Mouse (Mus musculus) macrophage (primary cell): ENCODE measurements around the gene Apool. TPM values are rescaled to one million over a fixed set of nuclear protein-coding genes. Genes with fewer than 3 reads are reported as not detected.

ENCODE experiments used
- polyA plus RNA-seq: library from polyadenylated mRNA; stranded (reverse); fragments of 250-400 nt; gene quantifications from 3 replicates; pipeline ENCODE4 v1.2.4, GENCODE M21; 2018; ENCODE audit warnings: inconsistent platforms

The Apool gene
- polyA plus RNA-seq, 1 experiment from 2014 or later, result 26.2 TPM

Other genes starting within 250 kb of the Apool start
- not detected in 3 replicates for gene 4933403O08Rik, start 72.3 kb upstream of the Apool start, polyA plus RNA-seq
- not detected in 3 replicates for gene Satl1, start 95.4 kb downstream of the Apool start, polyA plus RNA-seq
- gene 2010106E10Rik, start 183.9 kb downstream of the Apool start, polyA plus RNA-seq, result not detected in 3 replicates